Mouse (Mus musculus): ENCODE results near the gene Trnt1. TPM values are rescaled to one million over a fixed set of nuclear protein-coding genes. Genes with fewer than 3 reads are reported as not detected.

The Trnt1 gene
- polyA plus RNA-seq, 1 experiment from 2014 or later, result 64.4 TPM

DNA sequence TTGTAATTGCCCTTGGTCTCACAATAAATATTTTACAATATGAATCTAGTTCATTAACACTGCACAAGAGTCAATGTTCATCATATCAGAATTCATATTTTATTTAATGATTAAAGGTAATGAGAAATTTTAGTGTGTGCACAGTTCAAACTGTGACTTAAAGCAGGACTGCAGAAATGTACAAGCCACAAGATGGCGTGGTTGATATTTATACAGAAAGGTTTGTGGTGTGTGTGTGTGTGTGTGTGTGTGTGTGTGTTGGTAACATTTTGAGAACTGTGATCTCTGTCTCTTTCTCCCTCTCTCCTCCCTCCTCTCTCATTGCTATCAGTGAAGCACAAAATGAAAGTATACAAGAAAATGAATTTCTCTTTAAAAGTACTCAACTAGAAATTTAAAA is 53.4 kb downstream of the Trnt1 start:
- 66% methylated on average over 1 of the region's 1 CpGs for WGBS
- no peaks in the 10 kb centered on the region for H3K36me3 ChIP-seq
- no peak overlapping the region for H3K4me3 ChIP-seq
- ATAC-seq (ENCODE audit: insufficient number of reproducible peaks, insufficient read depth, low FRiP score, low TSS enrichment, low read depth), result no peak
- H3K9me3 ChIP-seq, result no peaks in the 10 kb centered on the region
- H3K9ac ChIP-seq, result no peak overlapping the region
- no peak overlapping the region for H3K4me2 ChIP-seq
- H3K4me1 ChIP-seq, result no peaks in the 10 kb centered on the region
- H3K27ac ChIP-seq, result no peak overlapping the region
- no peaks in the 10 kb centered on the region for H3K27me3 ChIP-seq

Other genes starting within 250 kb of the Trnt1 start
- not detected in 2 replicates for gene Il5ra, start 20.1 kb upstream of the Trnt1 start, polyA plus RNA-seq (2015; fragmentation: Nextera tagmentation; extraction: Ambion mirVana)
- gene Crbn, start 31.0 kb downstream of the Trnt1 start, polyA plus RNA-seq (2015; fragmentation: Nextera tagmentation; extraction: Ambion mirVana), result 44.9 and 53.5 TPM in 2 replicates

All from embryonic facial prominence, embryonic 13.5 days (tissue).